Mouse (Mus musculus) olfactory bulb, adult 2 months (tissue): ENCODE measurements around the gene Rgs9.

Experiments
- CTCF ChIP-seq: fragments of 200-500 bp; IDR thresholded peaks from 2 replicates; pipeline ENCODE4 v1.5.1; 2012; ENCODE audit warnings: low read depth, mild to moderate bottlenecking, low read length, moderate library complexity; ENCODE audit not compliant: insufficient read depth
- POLR2A ChIP-seq: fragments of 200-500 bp; IDR thresholded peaks from 2 replicates; pipeline ENCODE4 v1.6.1; 2012; ENCODE audit warnings: mild to moderate bottlenecking, low read depth, low read length, moderate library complexity; ENCODE audit not compliant: insufficient read depth

DNA sequence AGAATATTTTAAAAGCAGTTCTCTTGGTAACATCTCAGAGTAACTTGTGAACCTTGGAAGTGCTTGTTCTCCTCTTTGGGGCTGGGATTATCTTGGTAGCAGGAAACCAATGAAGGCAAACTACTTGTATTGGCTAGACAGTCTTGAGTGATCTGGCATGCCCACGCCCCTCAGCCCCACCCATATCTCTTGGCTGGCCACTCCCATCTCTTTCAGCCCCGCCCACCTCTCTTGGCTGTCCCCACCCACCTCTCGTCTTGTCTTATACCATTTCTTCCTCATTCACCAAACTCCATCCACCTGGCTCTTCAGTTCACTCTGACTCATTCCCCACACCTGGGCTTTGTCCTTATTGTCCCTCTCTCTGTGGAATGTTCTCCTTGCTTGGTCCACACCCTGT is 64.3 kb downstream of the Rgs9 start:
- TF ChIP-seq CTCF (no peak), POLR2A (no peak)
